Mouse (Mus musculus) lung, embryonic 16.5 days (tissue): ENCODE measurements around the gene Galk2. TPM values are rescaled to one million over a fixed set of nuclear protein-coding genes. Genes with fewer than 3 reads are reported as not detected.

ENCODE experiments used
- ATAC-seq: fragments of 200-750 bp; cut with Nextera tagmentation; 2 replicates; pipeline ENCODE4 v1.8.0; 2017; ENCODE audit warnings: low read depth, mild to moderate bottlenecking, moderate library complexity
- H3K27ac ChIP-seq: fragments of 300-500 bp; sonication (generic); 2 replicates; pipeline ENCODE4 v1.5.1; 2014; ENCODE audit warnings: mild to moderate bottlenecking, control low read depth, low read length
- H3K27me3 ChIP-seq: fragments of 300-500 bp; sonication (generic); 2 replicates; pipeline ENCODE4 v1.6.1; 2014; ENCODE audit warnings: low read depth, low read length, mixed read lengths; ENCODE audit not compliant: control insufficient read depth, insufficient read depth
- H3K36me3 ChIP-seq: fragments of 300-500 bp; sonication (generic); 2 replicates; pipeline ENCODE4 v1.6.1; 2014; ENCODE audit warnings: low read length; ENCODE audit not compliant: control insufficient read depth, insufficient read depth
- H3K4me1 ChIP-seq: fragments of 300-500 bp; sonication (generic); replicated peaks from 2 replicates; pipeline ENCODE4 v1.6.1; 2014; ENCODE audit warnings: low read length, mixed read lengths; ENCODE audit not compliant: control insufficient read depth, insufficient read depth
- H3K4me2 ChIP-seq: fragments of 300-500 bp; sonication (generic); 2 replicates; pipeline ENCODE4 v1.6.1; 2014; ENCODE audit warnings: low read depth, low read length, control low read depth
- H3K4me3 ChIP-seq: fragments of 300-500 bp; sonication (generic); 2 replicates; pipeline ENCODE4 v1.5.1; 2014; ENCODE audit warnings: mild to moderate bottlenecking, low read length, control low read depth
- H3K9ac ChIP-seq: fragments of 300-500 bp; sonication (generic); 2 replicates; pipeline ENCODE4 v1.6.1; 2014; ENCODE audit warnings: low read length, control low read depth
- H3K9me3 ChIP-seq: fragments of 300-500 bp; sonication (generic); 2 replicates; pipeline ENCODE4 v1.6.1; 2016; ENCODE audit warnings: low read length; ENCODE audit not compliant: control insufficient read depth
- WGBS: fragments of 180-500 bp; shearing (Covaris S2); extraction: QIAGEN DNeasy Blood & Tissue Kit; methylation state at CpG from one replicate; pipeline ENCODE4 v1.1.7; 2014; 5-methylcytosine and 5-hydroxymethylcytosine counted together
- polyA plus RNA-seq: library from polyadenylated mRNA; unstranded; fragments of >200 nt; fragmentation: Nextera tagmentation; extraction: Ambion mirVana; gene quantifications from 2 replicates; pipeline ENCODE4 v1.2.1, GENCODE M21; 2015

Gene Galk2
- polyA plus RNA-seq, 1 experiment from 2014 or later = 39.3 TPM

- H3K4me3 ChIP-seq = no peak overlapping the region
- 86% methylated on average over 3 of the region's 3 CpGs for WGBS
- no peaks in the 10 kb centered on the region for H3K9me3 ChIP-seq
- H3K4me2 ChIP-seq = no peak overlapping the region
- H3K27me3 ChIP-seq = no peaks in the 10 kb centered on the region
- peaks cover 2% of the 10 kb centered on the region; the same call in 1 of the 2 replicates for H3K36me3 ChIP-seq
- H3K9ac ChIP-seq = no peak overlapping the region
- no peak for ATAC-seq
- peaks cover 2% of the 10 kb centered on the region; the same call in 1 of the 2 replicates for H3K4me1 ChIP-seq
- no peak overlapping the region for H3K27ac ChIP-seq
Observed at GRCm38 (mm10) chr2:125929396-125929795, 70.5 kb downstream of the Galk2 start.

DNA sequence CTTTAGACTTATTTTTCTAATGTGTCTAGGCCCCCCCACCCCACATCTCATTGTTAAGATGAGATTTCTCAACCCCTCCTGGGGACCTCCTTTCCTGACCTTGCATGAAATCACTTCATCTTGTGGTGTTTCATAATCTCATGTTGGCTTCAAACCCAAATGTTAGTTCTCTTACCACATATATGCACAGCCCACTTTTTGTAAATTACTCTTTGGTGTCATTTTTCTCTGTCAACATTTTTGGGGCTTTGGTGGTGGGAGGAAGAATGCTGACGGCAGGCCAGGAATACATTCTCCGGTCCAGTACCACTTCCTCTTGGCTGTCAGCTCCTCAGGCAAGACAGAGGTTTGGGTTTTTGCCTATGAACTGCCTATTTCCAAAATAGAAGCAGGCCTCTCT is 71.0 kb downstream of the Galk2 start:
- Histone ChIP-seq H3K27ac (peak overlapping the region; percentile 17; the same call in 1 of the 2 replicates), H3K9ac (no peak overlapping the region), H3K4me1 (peaks cover 2% of the 10 kb centered on the region; the same call in 1 of the 2 replicates), H3K36me3 (peaks cover 2% of the 10 kb centered on the region; the same call in 1 of the 2 replicates), H3K4me2 (no peak overlapping the region), H3K4me3 (no peak overlapping the region), H3K27me3 (no peaks in the 10 kb centered on the region), H3K9me3 (no peaks in the 10 kb centered on the region)
- 37% methylated on average over 2 of the region's 2 CpGs for WGBS
- peak; percentile 83 for ATAC-seq

DNA sequence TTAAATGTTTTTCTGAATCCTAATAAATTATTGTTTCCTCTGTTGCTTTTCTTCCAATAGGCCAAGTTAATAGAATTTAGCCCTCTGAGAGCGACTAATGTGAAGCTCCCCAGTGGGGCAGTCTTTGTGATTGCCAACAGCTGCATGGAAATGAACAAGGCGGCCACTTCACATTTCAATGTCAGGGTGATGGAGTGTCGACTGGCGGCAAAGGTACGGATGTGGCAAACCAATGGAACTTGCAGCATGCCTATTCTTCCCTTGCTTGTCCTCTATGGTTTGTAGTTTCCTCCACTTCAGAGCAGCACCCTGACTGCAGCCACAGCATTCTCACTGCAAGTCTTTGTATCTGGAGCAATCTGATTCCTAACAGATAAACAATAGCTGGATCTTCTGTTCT is 72.3 kb downstream of the Galk2 start:
- Histone ChIP-seq H3K27me3 (no peaks in the 10 kb centered on the region), H3K4me3 (no peak overlapping the region), H3K36me3 (peaks cover 2% of the 10 kb centered on the region; the same call in 1 of the 2 replicates), H3K9ac (no peak overlapping the region), H3K27ac (no peak overlapping the region), H3K4me2 (no peak overlapping the region), H3K9me3 (no peaks in the 10 kb centered on the region), H3K4me1 (peaks cover 2% of the 10 kb centered on the region; the same call in 1 of the 2 replicates)
- WGBS = 80% methylated on average over 5 of the region's 5 CpGs
- ATAC-seq = no peak

DNA sequence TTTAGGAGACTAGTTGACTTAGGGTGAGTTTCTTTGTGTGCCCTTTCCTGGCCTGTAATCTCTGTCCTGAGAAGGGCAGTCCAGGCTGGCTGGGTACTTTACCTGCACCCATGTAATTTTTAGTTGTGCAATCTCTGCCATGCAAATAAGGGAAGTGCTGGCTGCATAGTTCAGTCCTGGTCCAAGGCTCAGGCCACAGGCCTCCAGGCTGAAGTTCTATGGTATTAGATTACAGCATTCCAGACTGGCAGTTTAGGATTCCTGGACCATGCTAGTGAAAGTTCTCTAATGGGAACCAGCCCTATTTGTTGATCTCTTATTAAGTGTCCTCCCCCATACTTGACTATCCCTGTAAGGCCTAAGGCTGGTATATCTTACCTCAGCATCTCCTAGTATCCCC is 73.8 kb downstream of the Galk2 start:
- H3K9me3 ChIP-seq = no peaks in the 10 kb centered on the region
- peaks cover 2% of the 10 kb centered on the region; the same call in 1 of the 2 replicates for H3K36me3 ChIP-seq
- H3K9ac ChIP-seq = no peak overlapping the region
- H3K4me1 ChIP-seq = peaks cover 2% of the 10 kb centered on the region; the same call in 1 of the 2 replicates
- no peak overlapping the region for H3K27ac ChIP-seq
- H3K4me2 ChIP-seq = no peak overlapping the region
- no peak overlapping the region for H3K4me3 ChIP-seq
- ATAC-seq = no peak
- H3K27me3 ChIP-seq = no peaks in the 10 kb centered on the region

GRCm38 (mm10) chr2:125933977-125934376 is 75.1 kb downstream of the Galk2 start:
- H3K4me1 ChIP-seq = peaks cover 2% of the 10 kb centered on the region; the same call in 1 of the 2 replicates
- H3K27ac ChIP-seq = no peak overlapping the region
- no peaks in the 10 kb centered on the region for H3K27me3 ChIP-seq
- H3K4me3 ChIP-seq = no peak overlapping the region
- no peak for ATAC-seq
- 66% methylated on average over 3 of the region's 3 CpGs for WGBS
- peaks cover 2% of the 10 kb centered on the region; the same call in 1 of the 2 replicates for H3K36me3 ChIP-seq
- H3K9ac ChIP-seq = no peak overlapping the region
- H3K4me2 ChIP-seq = no peak overlapping the region
- H3K9me3 ChIP-seq = no peaks in the 10 kb centered on the region

DNA sequence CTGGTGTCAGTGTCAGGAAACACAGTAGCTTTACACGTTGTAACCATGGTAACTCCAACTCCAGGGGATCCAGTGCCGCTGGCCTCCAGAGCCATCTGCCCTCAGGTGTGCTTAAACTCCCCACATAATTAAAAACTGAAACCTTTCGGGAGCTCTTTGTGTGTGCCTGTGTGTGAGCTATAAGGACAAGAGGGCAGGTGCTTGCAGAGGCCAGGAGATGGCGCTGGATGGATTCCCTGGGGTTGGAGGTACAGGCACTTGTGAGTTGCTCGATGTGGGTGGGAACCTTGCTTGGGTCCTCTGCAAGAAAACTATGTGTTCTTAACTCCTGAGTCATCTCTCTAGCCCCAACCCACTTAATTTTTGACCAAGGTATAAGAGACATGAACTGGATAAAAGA is 77.5 kb downstream of the Galk2 start:
- Histone ChIP-seq H3K4me2 (no peak overlapping the region), H3K4me1 (no peaks in the 10 kb centered on the region), H3K9ac (no peak overlapping the region), H3K9me3 (no peaks in the 10 kb centered on the region), H3K27me3 (no peaks in the 10 kb centered on the region), H3K36me3 (peaks cover 2% of the 10 kb centered on the region; the same call in 1 of the 2 replicates), H3K4me3 (no peak overlapping the region), H3K27ac (no peak overlapping the region)
- WGBS = 62% methylated on average over 5 of the region's 5 CpGs
- ATAC-seq = no peak

GRCm38 (mm10) chr2:125938993-125939642 is 80.2 kb downstream of the Galk2 start:
- Histone ChIP-seq H3K4me1 (no peaks in the 10 kb centered on the region), H3K27me3 (no peaks in the 10 kb centered on the region), H3K27ac (no peak overlapping the region), H3K9me3 (no peaks in the 10 kb centered on the region), H3K4me2 (no peak overlapping the region), H3K9ac (no peak overlapping the region), H3K36me3 (no peaks in the 10 kb centered on the region), H3K4me3 (no peak overlapping the region)
- WGBS = 76% methylated on average over 6 of the region's 6 CpGs
- no peak for ATAC-seq

DNA sequence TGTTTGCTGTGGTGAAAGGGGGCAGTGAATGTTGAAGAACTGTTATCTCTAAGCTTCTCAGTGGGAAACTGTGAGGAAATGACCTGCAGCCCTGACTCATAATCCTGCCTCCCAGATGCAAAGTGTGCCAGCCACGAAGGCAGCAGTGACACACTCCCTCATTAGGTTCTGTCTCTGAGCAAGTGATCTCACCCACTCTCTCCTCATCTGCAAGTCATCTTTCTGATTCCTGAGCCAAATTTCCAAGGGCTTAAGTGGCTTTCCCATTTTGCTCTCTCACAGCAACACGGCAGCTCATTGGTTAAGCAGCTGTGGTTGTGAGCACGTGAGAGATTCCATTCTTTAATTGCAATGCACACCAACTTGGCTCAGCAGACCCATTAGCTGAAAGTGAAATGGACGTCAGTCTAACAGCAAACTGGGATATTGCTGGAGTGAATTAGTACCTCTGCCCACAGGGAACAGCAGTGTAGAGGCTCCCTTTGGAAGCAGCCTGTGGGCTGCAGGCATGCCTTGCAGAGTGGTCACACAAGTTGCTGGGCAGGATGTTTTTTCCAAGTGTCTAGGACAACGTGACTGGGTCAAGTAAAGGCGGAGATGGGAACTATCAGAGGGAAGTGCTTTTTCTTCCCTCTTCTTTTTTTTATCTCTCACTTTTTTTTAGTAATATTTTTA is 82.3 kb downstream of the Galk2 start:
- Histone ChIP-seq H3K9ac (no peak overlapping the region), H3K4me1 (no peaks in the 10 kb centered on the region), H3K9me3 (no peaks in the 10 kb centered on the region), H3K4me2 (no peak overlapping the region), H3K27me3 (no peaks in the 10 kb centered on the region), H3K4me3 (no peak overlapping the region), H3K36me3 (no peaks in the 10 kb centered on the region), H3K27ac (no peak overlapping the region)
- WGBS = 69% methylated on average over 6 of the region's 6 CpGs
- ATAC-seq = no peak

GRCm38 (mm10) chr2:125943301-125943700 is 84.4 kb downstream of the Galk2 start:
- no peak overlapping the region for H3K4me3 ChIP-seq
- no peak overlapping the region for H3K27ac ChIP-seq
- no peaks in the 10 kb centered on the region for H3K27me3 ChIP-seq
- H3K36me3 ChIP-seq = peaks cover 5% of the 10 kb centered on the region; the same call in 1 of the 2 replicates
- H3K9me3 ChIP-seq = no peaks in the 10 kb centered on the region
- no peak overlapping the region for H3K9ac ChIP-seq
- ATAC-seq = no peak
- H3K4me2 ChIP-seq = no peak overlapping the region
- WGBS = 50% methylated on average over 1 of the region's 1 CpGs
- no peaks in the 10 kb centered on the region for H3K4me1 ChIP-seq
